Mouse (Mus musculus): ENCODE data around the gene Gal3st1. TPM values are rescaled to one million over a fixed set of nuclear protein-coding genes. Genes with fewer than 3 reads are reported as not detected.

The Gal3st1 gene
- 1.7 and 2.1 TPM in 2 replicates for polyA plus RNA-seq (2012; rRNA removed)

DNA sequence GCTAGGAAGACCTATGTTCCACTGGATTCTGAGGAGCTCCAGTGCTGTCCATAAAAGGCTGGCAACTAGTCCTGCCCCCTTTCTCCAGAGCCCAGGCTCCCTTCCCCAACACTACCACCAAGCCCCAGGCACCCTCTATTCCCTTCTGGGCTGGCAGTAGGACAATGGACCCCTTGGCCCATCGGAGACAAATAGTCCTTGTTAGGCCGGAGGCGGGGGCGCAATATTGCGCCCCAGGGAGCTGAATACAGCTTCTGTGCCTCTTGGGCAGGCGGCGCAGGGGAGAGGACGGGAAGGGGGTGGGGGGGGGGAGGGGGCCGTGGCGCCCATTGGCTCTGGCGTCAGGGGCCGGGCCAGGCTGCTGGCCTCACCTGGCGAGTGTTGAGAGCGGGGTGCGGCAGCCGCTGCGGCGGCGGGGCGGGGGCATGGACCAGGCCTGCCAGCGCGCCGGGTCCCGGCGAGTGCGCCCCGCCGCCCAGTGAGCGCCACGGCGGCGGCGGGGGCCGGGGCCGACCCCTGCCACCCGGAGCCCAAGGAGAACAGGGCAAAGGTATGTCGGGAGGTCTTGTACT lies at the start of gene Gal3st1:
Gal3st1 (plus strand) TSS at position 346 of the 572 bp plus-strand sequence.
- no peaks in the 10 kb centered on the region for H3K4me1 ChIP-seq (replicated peaks; ENCODE audit: control insufficient read depth, insufficient read depth, low read length)
- no peak for DNase-seq
- TF ChIP-seq POLR2A (IDR thresholded peaks at IDR 0.05; ENCODE audit: control insufficient read depth, extremely low read depth, insufficient read depth, low read length, poor library complexity) (no peak), CTCF (IDR thresholded peaks at IDR 0.05; ENCODE audit: borderline replicate concordance, control insufficient read depth, extremely low read depth, insufficient read depth, low read length, poor library complexity) (no peak)
- peaks cover 10% of the 10 kb centered on the region for H3K36me3 ChIP-seq (ENCODE audit: control insufficient read depth, insufficient read depth, low read length)
- peaks cover 5% of the 10 kb centered on the region for H3K27me3 ChIP-seq (ENCODE audit: control insufficient read depth, insufficient read depth, low read length)
- no peak within 1 kb of the TSS for H3K4me3 ChIP-seq (ENCODE audit: control insufficient read depth, insufficient read depth, low read length)
- WGBS: 6% methylated on average over 37 of the region's 37 CpGs
- no peak within 1 kb of the TSS for H3K27ac ChIP-seq (ENCODE audit: control insufficient read depth, insufficient read depth, low read length)

DNA sequence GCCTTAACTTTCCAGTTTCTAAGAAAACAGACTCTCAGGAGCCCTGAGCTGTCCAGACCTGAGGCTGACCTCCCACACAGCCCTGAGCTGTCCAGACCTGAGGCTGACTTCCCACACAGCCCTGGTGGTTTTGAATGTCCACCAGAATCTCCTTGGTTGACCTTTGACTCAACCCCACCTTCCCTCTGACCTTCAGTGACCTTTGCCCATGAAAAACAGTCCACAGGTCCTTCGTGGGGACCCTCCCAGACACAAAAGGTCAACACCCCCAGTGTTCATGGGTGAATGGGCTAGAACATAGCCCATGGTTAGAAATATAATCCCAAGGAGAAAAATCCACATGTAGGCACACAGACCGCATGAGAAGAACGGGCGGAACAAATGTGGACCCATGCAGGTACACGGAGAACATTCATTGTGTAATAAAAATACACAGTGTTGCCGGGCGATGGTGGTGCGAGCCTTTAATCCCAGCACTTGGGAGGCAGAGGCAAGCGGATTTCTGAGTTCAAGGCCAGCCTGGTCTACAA lies 49.6 kb upstream of the Gal3st1 start:
- Histone ChIP-seq H3K36me3 (ENCODE audit: control insufficient read depth, insufficient read depth, low read length) (no peaks in the 10 kb centered on the region), H3K4me1 (replicated peaks; ENCODE audit: control insufficient read depth, insufficient read depth, low read length) (peaks cover 6% of the 10 kb centered on the region), H3K27ac (ENCODE audit: control insufficient read depth, insufficient read depth, low read length) (no peak overlapping the region), H3K4me3 (ENCODE audit: control insufficient read depth, insufficient read depth, low read length) (no peak overlapping the region), H3K27me3 (ENCODE audit: control insufficient read depth, insufficient read depth, low read length) (no peaks in the 10 kb centered on the region)
- WGBS: 94% methylated on average over 9 of the region's 9 CpGs
- no peak for TF ChIP-seq POLR2A (IDR thresholded peaks at IDR 0.05; ENCODE audit: control insufficient read depth, extremely low read depth, insufficient read depth, low read length, poor library complexity)
- no peak for TF ChIP-seq CTCF (IDR thresholded peaks at IDR 0.05; ENCODE audit: borderline replicate concordance, control insufficient read depth, extremely low read depth, insufficient read depth, low read length, poor library complexity)
- DNase-seq: no peak

- H3K36me3 ChIP-seq (ENCODE audit: control insufficient read depth, insufficient read depth, low read length): no peaks in the 10 kb centered on the region
- H3K27ac ChIP-seq (ENCODE audit: control insufficient read depth, insufficient read depth, low read length): no peak overlapping the region
- WGBS: 82% methylated on average over 4 of the region's 4 CpGs
- H3K27me3 ChIP-seq (ENCODE audit: control insufficient read depth, insufficient read depth, low read length): no peaks in the 10 kb centered on the region
- peaks cover 6% of the 10 kb centered on the region for H3K4me1 ChIP-seq (replicated peaks; ENCODE audit: control insufficient read depth, insufficient read depth, low read length)
- TF ChIP-seq POLR2A (IDR thresholded peaks at IDR 0.05; ENCODE audit: control insufficient read depth, extremely low read depth, insufficient read depth, low read length, poor library complexity): no peak
- TF ChIP-seq CTCF (IDR thresholded peaks at IDR 0.05; ENCODE audit: borderline replicate concordance, control insufficient read depth, extremely low read depth, insufficient read depth, low read length, poor library complexity): no peak
- no peak overlapping the region for H3K4me3 ChIP-seq (ENCODE audit: control insufficient read depth, insufficient read depth, low read length)
- DNase-seq: no peak
Measured at GRCm38 (mm10) chr11:3935135-3935534, 48.3 kb upstream of the Gal3st1 start.

DNA sequence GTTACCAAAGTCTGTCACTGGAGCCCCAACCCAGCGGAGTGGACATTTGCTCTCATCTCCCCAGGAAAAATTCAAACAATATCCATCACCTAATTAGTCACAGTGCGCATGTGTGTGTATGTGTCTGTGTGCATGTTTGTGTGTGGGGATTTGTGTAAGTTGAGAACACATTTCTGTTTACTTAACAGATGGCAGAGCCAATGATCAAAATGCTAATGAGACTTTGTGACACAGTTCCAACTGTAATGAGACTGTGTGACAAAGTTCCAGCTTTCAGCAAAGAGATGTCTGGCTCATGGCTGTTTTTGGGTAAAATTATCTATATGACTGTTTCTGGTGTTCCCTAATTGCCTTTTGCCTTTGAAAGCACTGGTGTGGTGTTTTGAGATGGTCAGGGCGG lies 47.1 kb upstream of the Gal3st1 start:
- no peak for TF ChIP-seq POLR2A (IDR thresholded peaks at IDR 0.05; ENCODE audit: control insufficient read depth, extremely low read depth, insufficient read depth, low read length, poor library complexity)
- no peak for TF ChIP-seq CTCF (IDR thresholded peaks at IDR 0.05; ENCODE audit: borderline replicate concordance, control insufficient read depth, extremely low read depth, insufficient read depth, low read length, poor library complexity)
- Histone ChIP-seq H3K36me3 (ENCODE audit: control insufficient read depth, insufficient read depth, low read length) (no peaks in the 10 kb centered on the region), H3K27me3 (ENCODE audit: control insufficient read depth, insufficient read depth, low read length) (no peaks in the 10 kb centered on the region), H3K27ac (ENCODE audit: control insufficient read depth, insufficient read depth, low read length) (no peak overlapping the region), H3K4me3 (ENCODE audit: control insufficient read depth, insufficient read depth, low read length) (no peak overlapping the region), H3K4me1 (replicated peaks; ENCODE audit: control insufficient read depth, insufficient read depth, low read length) (peaks cover 5% of the 10 kb centered on the region)
- 98% methylated on average over 3 of the region's 3 CpGs for WGBS
- no peak for DNase-seq

DNA sequence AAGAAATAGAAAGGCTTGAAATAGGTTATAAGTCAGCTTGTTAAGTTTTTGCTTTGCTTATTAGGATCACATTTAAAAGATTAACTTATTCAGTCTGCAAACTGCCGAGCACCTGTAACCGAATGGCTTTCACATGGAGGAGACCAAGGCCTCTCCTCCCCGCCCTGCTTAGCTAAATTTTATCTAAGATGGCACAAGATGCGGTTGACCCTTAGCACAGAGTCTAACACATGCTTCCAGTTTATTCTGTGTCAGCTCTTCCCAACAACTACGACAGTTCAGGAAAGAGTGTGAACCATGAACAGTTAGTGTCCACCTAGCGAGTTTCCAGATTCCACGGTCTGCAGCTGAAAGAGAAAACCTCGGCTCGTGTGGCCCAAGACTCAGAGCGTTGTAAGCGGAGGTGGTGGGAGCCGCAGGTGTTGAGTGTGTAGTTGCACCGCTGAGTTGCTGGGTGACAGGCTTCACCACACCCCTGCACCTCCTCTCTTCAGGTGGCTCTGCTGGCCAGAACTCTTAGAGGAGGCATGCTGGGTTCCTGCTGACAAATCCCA lies 46.0 kb upstream of the Gal3st1 start:
- no peak for DNase-seq
- H3K27ac ChIP-seq (ENCODE audit: control insufficient read depth, insufficient read depth, low read length): no peak overlapping the region

DNA sequence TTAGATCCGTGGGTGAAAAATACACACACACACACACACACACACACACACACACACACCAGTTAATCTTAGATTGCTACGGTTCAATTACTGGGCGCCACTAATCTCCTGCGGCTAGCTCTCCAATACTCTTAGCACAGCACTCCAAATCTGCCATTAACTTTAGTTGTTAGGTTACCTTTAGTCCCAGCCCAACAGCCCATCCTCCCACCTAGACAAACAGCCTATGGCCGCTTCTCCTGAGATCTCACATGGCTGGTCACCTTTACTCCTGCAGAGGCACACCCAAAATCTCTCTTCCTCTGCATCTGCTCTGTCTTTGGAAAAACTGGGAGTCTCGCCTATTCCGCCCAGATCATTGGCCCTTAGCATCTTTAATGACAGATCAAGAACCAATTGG lies 42.1 kb upstream of the Gal3st1 start:
- DNase-seq: no peak
- Histone ChIP-seq H3K36me3 (ENCODE audit: control insufficient read depth, insufficient read depth, low read length) (no peaks in the 10 kb centered on the region), H3K27ac (ENCODE audit: control insufficient read depth, insufficient read depth, low read length) (no peak overlapping the region), H3K4me3 (ENCODE audit: control insufficient read depth, insufficient read depth, low read length) (no peak overlapping the region), H3K4me1 (replicated peaks; ENCODE audit: control insufficient read depth, insufficient read depth, low read length) (no peaks in the 10 kb centered on the region), H3K27me3 (ENCODE audit: control insufficient read depth, insufficient read depth, low read length) (peaks cover 2% of the 10 kb centered on the region; the same call in 1 of the 2 replicates)
- WGBS: 97% methylated on average over 7 of the region's 7 CpGs
- TF ChIP-seq CTCF (IDR thresholded peaks at IDR 0.05; ENCODE audit: borderline replicate concordance, control insufficient read depth, extremely low read depth, insufficient read depth, low read length, poor library complexity) (no peak), POLR2A (IDR thresholded peaks at IDR 0.05; ENCODE audit: control insufficient read depth, extremely low read depth, insufficient read depth, low read length, poor library complexity) (no peak)

More for the DNA sequence above, 46.0 kb upstream of the Gal3st1 start:
- 90% methylated on average over 13 of the region's 13 CpGs for WGBS
- Histone ChIP-seq H3K36me3 (ENCODE audit: control insufficient read depth, insufficient read depth, low read length) (no peaks in the 10 kb centered on the region), H3K4me3 (ENCODE audit: control insufficient read depth, insufficient read depth, low read length) (no peak overlapping the region), H3K4me1 (replicated peaks; ENCODE audit: control insufficient read depth, insufficient read depth, low read length) (no peaks in the 10 kb centered on the region), H3K27me3 (ENCODE audit: control insufficient read depth, insufficient read depth, low read length) (no peaks in the 10 kb centered on the region)
- no peak for TF ChIP-seq POLR2A (IDR thresholded peaks at IDR 0.05; ENCODE audit: control insufficient read depth, extremely low read depth, insufficient read depth, low read length, poor library complexity)
- TF ChIP-seq CTCF (IDR thresholded peaks at IDR 0.05; ENCODE audit: borderline replicate concordance, control insufficient read depth, extremely low read depth, insufficient read depth, low read length, poor library complexity): no peak
